Mouse (Mus musculus): ENCODE data around the gene Morc3.

Morc3 gene

DNA sequence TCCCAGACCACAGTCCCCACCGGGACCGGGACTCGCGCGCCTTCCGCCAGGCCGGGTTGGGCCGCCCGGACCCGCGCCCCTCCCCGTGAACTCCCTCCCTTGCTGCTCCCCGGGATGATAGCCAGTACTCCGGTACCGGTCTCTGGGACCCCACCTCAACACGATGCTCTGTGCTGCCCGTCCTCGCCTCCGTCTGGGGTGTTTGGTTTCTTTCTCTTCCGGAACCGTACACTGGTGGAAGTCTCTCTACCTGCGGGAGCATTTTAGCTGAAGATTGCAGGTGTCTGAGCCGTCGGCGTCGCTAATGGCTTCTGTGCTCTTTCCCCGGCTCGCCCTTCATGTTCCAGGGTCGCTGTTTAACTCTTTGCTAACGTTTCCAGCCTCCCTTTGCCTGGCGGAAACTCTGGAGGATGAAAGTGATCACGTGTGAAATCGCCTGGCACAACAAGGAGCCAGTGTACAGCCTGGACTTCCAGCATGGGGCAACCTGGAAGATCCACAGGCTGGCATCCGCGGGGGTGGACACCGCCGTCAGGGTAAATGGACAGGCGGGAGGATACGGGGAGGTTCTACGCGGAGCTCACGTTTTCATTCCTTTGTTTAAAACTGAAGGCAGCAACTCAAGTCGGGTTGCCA is 52.3 kb downstream of the Morc3 start:
- peak; percentile 15 to 20 for DNase-seq

GRCm38 (mm10) chr16:93884722-93885113 is 52.8 kb downstream of the Morc3 start:
- no peak for DNase-seq

DNA sequence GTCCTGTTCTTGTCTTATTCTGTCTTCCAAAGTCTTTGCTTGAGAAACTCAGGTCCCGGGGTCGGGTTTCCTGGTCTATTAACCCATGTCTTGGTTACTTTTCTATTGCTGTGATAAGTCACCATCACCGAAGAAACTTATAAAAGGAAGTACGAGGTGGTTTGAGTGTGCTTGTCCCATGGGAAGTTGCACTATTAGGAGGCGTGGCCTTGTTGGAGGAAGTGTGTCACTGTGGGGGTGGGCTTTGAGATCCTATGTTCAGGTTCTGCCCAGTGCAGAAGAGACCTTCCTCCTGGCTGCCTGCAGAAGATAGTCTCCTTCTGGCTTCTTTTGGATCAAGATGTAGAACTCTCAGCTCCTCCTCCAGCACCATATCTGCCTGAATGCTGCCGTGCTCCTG is 56.6 kb downstream of the Morc3 start:
- no peak for DNase-seq

- no peak for DNase-seq
Observed at GRCm38 (mm10) chr16:93890948-93891604, 59.2 kb downstream of the Morc3 start.

GRCm38 (mm10) chr16:93893285-93893684 is 61.4 kb downstream of the Morc3 start:
- DNase-seq: no peak

DNA sequence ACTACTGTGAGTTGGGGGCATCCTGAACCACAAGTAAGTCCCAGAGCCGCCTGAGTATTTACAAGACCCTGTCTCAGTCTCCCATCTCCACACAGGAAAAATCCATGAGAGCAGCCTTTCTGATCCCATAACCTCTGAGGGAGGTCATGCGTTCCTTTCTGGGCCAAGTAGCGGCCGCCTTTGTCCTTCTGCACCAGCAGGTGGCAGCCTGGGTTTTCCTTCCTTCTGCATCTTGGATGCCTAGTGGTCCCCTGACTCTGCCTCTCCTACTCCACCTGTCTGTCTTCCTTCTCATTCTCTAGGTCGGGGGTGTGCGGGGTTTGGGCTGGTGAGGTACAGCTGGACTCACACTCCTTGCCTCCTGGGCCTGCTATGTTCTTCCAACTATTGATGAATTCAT is 71.1 kb downstream of the Morc3 start:
- no peak for DNase-seq

DNA sequence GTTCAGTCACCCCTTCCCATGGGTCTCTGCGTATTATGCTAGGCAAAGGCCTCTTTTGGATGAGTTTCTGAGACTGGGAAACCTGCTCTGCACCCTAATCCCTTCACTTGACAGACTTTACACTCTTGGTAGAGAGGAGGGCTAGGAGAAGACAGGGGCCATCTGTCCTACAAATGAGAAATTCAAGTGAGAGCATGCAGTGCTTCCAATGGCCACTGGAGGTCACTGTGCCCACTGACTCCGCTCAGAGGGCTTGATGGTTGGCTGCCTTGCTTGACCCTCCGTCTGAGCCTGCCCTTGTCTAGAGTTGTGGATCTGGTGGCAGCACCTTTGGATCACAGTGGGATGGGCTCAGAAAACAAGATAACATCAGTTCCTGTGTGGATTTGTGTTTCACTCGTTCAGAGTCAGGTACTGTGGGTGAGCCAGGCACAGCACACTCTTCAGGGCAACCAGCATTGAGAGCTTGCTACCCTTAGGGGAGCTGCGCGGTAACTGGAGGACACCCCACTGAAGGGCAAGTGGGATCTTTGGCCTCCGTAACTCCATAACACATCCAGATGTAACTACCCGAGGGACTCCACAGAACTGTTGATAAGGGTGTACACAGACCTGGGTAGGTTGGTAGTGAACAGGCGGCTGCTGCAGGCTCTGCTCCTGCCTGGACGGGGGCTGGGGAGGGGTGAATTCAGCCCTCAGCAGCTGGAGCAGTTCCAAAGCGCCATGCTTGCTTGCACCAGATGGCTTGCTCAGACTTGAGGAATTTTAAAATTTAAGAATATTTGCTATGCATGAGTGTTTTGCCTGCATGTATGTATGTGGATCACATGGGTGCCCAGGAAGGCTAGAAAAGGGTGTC is 74.5 kb downstream of the Morc3 start:
- DNase-seq: peak; percentile 46 to 50

DNA sequence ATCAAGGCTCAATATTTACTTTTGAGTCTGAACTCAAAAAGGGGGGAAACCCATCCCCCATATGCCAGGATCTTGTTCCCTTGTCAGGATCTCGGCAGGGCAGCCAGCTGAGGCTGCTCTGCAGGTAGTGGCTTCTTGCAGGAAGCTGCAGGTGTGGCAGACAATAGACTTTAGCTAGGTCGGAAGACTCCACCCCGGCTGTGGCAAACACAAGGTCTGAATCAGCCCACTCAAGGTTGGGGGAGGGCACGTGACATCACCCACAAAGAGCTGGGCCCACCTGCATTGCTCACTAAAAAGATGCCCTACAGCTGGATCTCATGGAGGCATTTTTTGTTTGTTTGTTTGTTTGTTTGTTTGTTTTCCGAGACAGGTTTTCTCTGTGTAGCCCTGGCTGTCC is 75.8 kb downstream of the Morc3 start:
- DNase-seq: no peak

DNA sequence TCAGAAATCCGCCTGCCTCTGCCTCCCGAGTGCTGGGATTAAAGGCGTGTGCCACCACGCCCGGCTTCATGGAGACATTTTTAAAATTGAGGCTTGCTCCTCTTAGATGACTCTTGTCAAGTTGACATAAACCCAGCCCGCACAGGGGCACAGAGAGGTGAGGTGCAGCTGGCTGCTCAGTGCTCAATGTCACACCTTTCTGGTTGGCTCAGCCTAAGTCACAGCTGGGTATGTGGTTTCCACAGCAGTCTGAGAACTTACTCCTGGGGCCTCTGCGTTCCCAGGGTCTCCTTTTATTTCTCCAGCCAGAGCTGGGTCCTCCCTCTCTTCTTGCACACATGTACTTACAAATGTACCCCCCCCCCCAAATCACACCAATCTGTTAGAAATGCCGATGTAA is 76.3 kb downstream of the Morc3 start:
- no peak for DNase-seq

GRCm38 (mm10) chr16:93909936-93910335 is 78.0 kb downstream of the Morc3 start:
- DNase-seq: no peak

GRCm38 (mm10) chr16:93910735-93911665 is 79.1 kb downstream of the Morc3 start:
- DNase-seq: no peak

GRCm38 (mm10) chr16:93912158-93912557 is 80.2 kb downstream of the Morc3 start:
- no peak for DNase-seq

GRCm38 (mm10) chr16:93912808-93913207 is 80.9 kb downstream of the Morc3 start:
- no peak for DNase-seq

- DNase-seq: peak; percentile 53 to 72
Observed at GRCm38 (mm10) chr16:93913881-93914576, 82.1 kb downstream of the Morc3 start.

GRCm38 (mm10) chr16:93915338-93915849 is 83.5 kb downstream of the Morc3 start:
- peak; percentile 24 to 40 for DNase-seq

GRCm38 (mm10) chr16:93917712-93918678 is 86.1 kb downstream of the Morc3 start:
- peak; percentile 78 to 85 for DNase-seq

DNA sequence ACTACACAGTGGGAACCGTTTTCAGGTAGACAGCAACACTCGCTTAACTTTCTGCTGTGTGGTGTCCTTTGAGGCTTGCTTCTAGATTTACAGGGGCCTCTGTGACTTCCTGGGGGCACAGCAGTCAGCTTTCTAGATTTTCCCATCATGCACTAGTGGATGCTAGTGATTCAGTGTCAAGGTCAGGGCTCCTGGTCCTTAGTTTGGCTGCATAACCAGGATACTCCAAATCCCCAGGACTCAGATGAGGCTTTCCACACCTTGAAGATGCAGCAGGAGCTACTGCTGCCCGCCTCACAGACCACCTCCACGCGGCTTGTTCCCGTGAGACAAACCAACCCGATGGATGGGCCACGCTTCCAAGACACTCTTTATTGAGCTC is 86.7 kb downstream of the Morc3 start:
- no peak for DNase-seq

DNA sequence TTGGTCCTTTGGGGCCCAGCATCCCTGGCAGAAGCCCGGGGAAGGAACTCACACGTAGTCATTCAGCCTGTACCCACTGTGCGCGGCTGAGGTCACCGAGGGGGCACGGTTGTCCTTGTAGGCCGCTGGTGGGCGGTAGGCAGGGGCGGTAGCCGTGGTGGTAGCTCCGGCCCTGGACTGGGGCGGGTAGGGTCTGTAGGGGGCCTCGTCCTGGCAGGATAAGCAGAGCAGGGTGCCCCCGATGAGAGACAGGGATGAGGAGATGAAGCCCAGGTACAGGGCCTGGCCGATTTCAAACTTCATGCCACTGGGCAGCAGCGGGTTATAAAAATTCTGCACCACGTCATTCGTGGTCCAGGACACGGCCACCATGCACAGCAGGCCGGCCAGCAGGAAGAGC is 87.3 kb downstream of the Morc3 start:
- DNase-seq: no peak

DNA sequence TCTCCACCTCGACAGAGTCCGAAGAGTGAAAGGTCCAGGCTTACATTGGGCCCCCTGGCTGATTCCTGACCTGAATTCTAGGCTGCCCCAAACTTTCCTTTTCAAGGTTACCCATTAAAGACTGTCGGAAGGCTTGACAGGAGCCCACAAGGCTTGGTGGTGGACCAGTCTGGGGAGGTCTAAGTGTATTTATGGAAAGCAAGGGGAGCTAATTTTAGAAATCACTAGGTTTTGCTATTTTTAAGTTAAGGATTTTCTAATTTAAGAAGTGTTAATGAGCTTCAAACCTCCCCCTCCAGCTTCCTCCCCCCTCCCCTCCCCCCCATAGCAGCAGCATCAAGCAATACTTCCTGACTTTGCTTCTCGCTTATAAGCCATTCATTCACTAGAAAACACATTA is 88.8 kb downstream of the Morc3 start:
- DNase-seq: no peak

DNA sequence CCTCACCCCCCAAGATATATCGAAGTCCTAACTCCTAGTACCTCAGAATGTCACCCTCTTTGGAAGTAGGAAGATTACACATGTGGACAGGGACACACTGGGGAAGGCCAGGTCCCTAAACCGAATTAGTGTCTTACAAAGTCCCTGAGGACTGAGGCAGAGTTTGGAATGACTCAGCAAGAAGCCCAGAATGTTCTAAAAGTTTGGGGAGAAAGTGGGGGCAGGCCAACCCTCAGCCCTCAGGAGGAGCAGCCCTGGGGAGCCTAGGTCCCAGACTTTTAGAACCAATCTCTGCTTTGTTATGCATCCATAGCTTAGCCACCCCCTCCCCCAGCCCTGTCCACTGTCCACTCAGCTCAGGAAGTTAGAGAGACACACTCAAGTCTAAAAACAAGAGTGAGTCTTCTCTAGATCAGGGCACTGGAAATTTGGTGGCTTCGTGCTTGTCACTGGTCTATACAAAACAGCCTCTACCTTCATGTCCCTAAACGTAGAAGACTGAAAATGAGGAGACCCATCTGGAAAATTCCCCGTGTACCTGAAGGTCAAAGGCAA is 91.0 kb downstream of the Morc3 start:
- DNase-seq: no peak
